Mouse (Mus musculus): ENCODE measurements at regions not wholly inside any gene's neighbourhood (a gene's known extent, or its start where the extent isn't known, plus 50 kb on each side); places are given as distances from the start of the nearest gene placed in this dataset.

GRCm38 (mm10) chr12:39851610-39852009 is 186.2 kb downstream of the Arl4a start:
- no peak for TF ChIP-seq POLR2A (IDR thresholded peaks at IDR 0.05; ENCODE audit: low read depth, low read length)
- TF ChIP-seq CTCF (IDR thresholded peaks at IDR 0.05; ENCODE audit: borderline replicate concordance, insufficient read depth, low read length) = no peak
- Histone ChIP-seq H3K4me1 (ENCODE audit: control insufficient read depth, insufficient read depth, low read length) (no peaks in the 10 kb centered on the region), H3K27ac (ENCODE audit: insufficient read depth, low read length) (no peak overlapping the region), H3K4me3 (ENCODE audit: insufficient read depth, low read length) (no peak overlapping the region)

GRCm38 (mm10) chr12:39849346-39850058 is 188.3 kb downstream of the Arl4a start:
- no peak overlapping the region for H3K4me3 ChIP-seq (ENCODE audit: insufficient read depth, low read length)
- H3K4me1 ChIP-seq (ENCODE audit: control insufficient read depth, insufficient read depth, low read length) = no peaks in the 10 kb centered on the region
- TF ChIP-seq CTCF (IDR thresholded peaks at IDR 0.05; ENCODE audit: borderline replicate concordance, insufficient read depth, low read length) = no peak
- no peak for TF ChIP-seq POLR2A (IDR thresholded peaks at IDR 0.05; ENCODE audit: low read depth, low read length)
- no peak overlapping the region for H3K27ac ChIP-seq (ENCODE audit: insufficient read depth, low read length)

- TF ChIP-seq CTCF (IDR thresholded peaks at IDR 0.05; ENCODE audit: borderline replicate concordance, insufficient read depth, low read length) (no peak), POLR2A (IDR thresholded peaks at IDR 0.05; ENCODE audit: low read depth, low read length) (no peak)
- H3K27ac ChIP-seq (ENCODE audit: insufficient read depth, low read length) = no peak overlapping the region
- H3K4me1 ChIP-seq (ENCODE audit: control insufficient read depth, insufficient read depth, low read length) = no peaks in the 10 kb centered on the region
- no peak overlapping the region for H3K4me3 ChIP-seq (ENCODE audit: insufficient read depth, low read length)
Measured at GRCm38 (mm10) chr12:39840615-39841014, 197.2 kb downstream of the Arl4a start.

GRCm38 (mm10) chr12:39840179-39840578 is 197.6 kb downstream of the Arl4a start:
- no peaks in the 10 kb centered on the region for H3K4me1 ChIP-seq (ENCODE audit: control insufficient read depth, insufficient read depth, low read length)
- TF ChIP-seq CTCF (IDR thresholded peaks at IDR 0.05; ENCODE audit: borderline replicate concordance, insufficient read depth, low read length) (no peak), POLR2A (IDR thresholded peaks at IDR 0.05; ENCODE audit: low read depth, low read length) (no peak)
- H3K27ac ChIP-seq (ENCODE audit: insufficient read depth, low read length) = no peak overlapping the region
- no peak overlapping the region for H3K4me3 ChIP-seq (ENCODE audit: insufficient read depth, low read length)

- TF ChIP-seq POLR2A (IDR thresholded peaks at IDR 0.05; ENCODE audit: low read depth, low read length) (no peak), CTCF (IDR thresholded peaks at IDR 0.05; ENCODE audit: borderline replicate concordance, insufficient read depth, low read length) (no peak)
- Histone ChIP-seq H3K27ac (ENCODE audit: insufficient read depth, low read length) (no peak overlapping the region; the same call in 1 of the 2 replicates), H3K4me3 (ENCODE audit: insufficient read depth, low read length) (no peak overlapping the region), H3K4me1 (ENCODE audit: control insufficient read depth, insufficient read depth, low read length) (no peaks in the 10 kb centered on the region)
Measured at GRCm38 (mm10) chr12:39831079-39831478, 206.7 kb downstream of the Arl4a start.

GRCm38 (mm10) chr12:39830530-39830929 is 207.3 kb downstream of the Arl4a start:
- no peak overlapping the region for H3K4me3 ChIP-seq (ENCODE audit: insufficient read depth, low read length)
- TF ChIP-seq CTCF (IDR thresholded peaks at IDR 0.05; ENCODE audit: borderline replicate concordance, insufficient read depth, low read length) = no peak
- TF ChIP-seq POLR2A (IDR thresholded peaks at IDR 0.05; ENCODE audit: low read depth, low read length) = no peak
- no peak overlapping the region for H3K27ac ChIP-seq (ENCODE audit: insufficient read depth, low read length)
- no peaks in the 10 kb centered on the region for H3K4me1 ChIP-seq (ENCODE audit: control insufficient read depth, insufficient read depth, low read length)

GRCm38 (mm10) chr12:39822671-39823070 is 215.2 kb downstream of the Arl4a start:
- Histone ChIP-seq H3K4me1 (ENCODE audit: control insufficient read depth, insufficient read depth, low read length) (no peaks in the 10 kb centered on the region), H3K4me3 (ENCODE audit: insufficient read depth, low read length) (no peak overlapping the region), H3K27ac (ENCODE audit: insufficient read depth, low read length) (no peak overlapping the region)
- TF ChIP-seq CTCF (IDR thresholded peaks at IDR 0.05; ENCODE audit: borderline replicate concordance, insufficient read depth, low read length) = no peak
- no peak for TF ChIP-seq POLR2A (IDR thresholded peaks at IDR 0.05; ENCODE audit: low read depth, low read length)

- no peak overlapping the region for H3K27ac ChIP-seq (ENCODE audit: insufficient read depth, low read length)
- no peaks in the 10 kb centered on the region for H3K4me1 ChIP-seq (ENCODE audit: control insufficient read depth, insufficient read depth, low read length)
- H3K4me3 ChIP-seq (ENCODE audit: insufficient read depth, low read length) = no peak overlapping the region
- TF ChIP-seq CTCF (IDR thresholded peaks at IDR 0.05; ENCODE audit: borderline replicate concordance, insufficient read depth, low read length) (no peak), POLR2A (IDR thresholded peaks at IDR 0.05; ENCODE audit: low read depth, low read length) (no peak)
Measured at GRCm38 (mm10) chr12:39801536-39801935, 236.3 kb downstream of the Arl4a start.

GRCm38 (mm10) chr12:39797843-39798242 is 240.0 kb downstream of the Arl4a start:
- no peak overlapping the region for H3K27ac ChIP-seq (ENCODE audit: insufficient read depth, low read length)
- H3K4me3 ChIP-seq (ENCODE audit: insufficient read depth, low read length) = no peak overlapping the region
- H3K4me1 ChIP-seq (ENCODE audit: control insufficient read depth, insufficient read depth, low read length) = no peaks in the 10 kb centered on the region
- TF ChIP-seq POLR2A (IDR thresholded peaks at IDR 0.05; ENCODE audit: low read depth, low read length) = no peak
- TF ChIP-seq CTCF (IDR thresholded peaks at IDR 0.05; ENCODE audit: borderline replicate concordance, insufficient read depth, low read length) = no peak

- Histone ChIP-seq H3K27ac (ENCODE audit: insufficient read depth, low read length) (no peak overlapping the region), H3K4me1 (ENCODE audit: control insufficient read depth, insufficient read depth, low read length) (no peaks in the 10 kb centered on the region), H3K4me3 (ENCODE audit: insufficient read depth, low read length) (no peak overlapping the region)
- TF ChIP-seq CTCF (IDR thresholded peaks at IDR 0.05; ENCODE audit: borderline replicate concordance, insufficient read depth, low read length) = no peak
- no peak for TF ChIP-seq POLR2A (IDR thresholded peaks at IDR 0.05; ENCODE audit: low read depth, low read length)
Measured at GRCm38 (mm10) chr12:39796939-39797338, 240.9 kb downstream of the Arl4a start.

Measured in embryonic fibroblast, embryonic 13.5 days (primary cell).